Mouse (Mus musculus) adrenal gland, postnatal 0 days (tissue): Measurements from ENCODE around the gene Pde4a. TPM values are rescaled to one million over a fixed set of nuclear protein-coding genes. Genes with fewer than 3 reads are reported as not detected.

Source experiments
- polyA plus RNA-seq: library from polyadenylated mRNA; unstranded; fragments of >200 nt; fragmentation: Nextera tagmentation; extraction: Ambion mirVana; gene quantifications from 2 replicates; pipeline ENCODE4 v1.2.1, GENCODE M21; 2015

Gene Pde4a
- polyA plus RNA-seq = 3.1 and 5.1 TPM in 2 replicates

DNA sequence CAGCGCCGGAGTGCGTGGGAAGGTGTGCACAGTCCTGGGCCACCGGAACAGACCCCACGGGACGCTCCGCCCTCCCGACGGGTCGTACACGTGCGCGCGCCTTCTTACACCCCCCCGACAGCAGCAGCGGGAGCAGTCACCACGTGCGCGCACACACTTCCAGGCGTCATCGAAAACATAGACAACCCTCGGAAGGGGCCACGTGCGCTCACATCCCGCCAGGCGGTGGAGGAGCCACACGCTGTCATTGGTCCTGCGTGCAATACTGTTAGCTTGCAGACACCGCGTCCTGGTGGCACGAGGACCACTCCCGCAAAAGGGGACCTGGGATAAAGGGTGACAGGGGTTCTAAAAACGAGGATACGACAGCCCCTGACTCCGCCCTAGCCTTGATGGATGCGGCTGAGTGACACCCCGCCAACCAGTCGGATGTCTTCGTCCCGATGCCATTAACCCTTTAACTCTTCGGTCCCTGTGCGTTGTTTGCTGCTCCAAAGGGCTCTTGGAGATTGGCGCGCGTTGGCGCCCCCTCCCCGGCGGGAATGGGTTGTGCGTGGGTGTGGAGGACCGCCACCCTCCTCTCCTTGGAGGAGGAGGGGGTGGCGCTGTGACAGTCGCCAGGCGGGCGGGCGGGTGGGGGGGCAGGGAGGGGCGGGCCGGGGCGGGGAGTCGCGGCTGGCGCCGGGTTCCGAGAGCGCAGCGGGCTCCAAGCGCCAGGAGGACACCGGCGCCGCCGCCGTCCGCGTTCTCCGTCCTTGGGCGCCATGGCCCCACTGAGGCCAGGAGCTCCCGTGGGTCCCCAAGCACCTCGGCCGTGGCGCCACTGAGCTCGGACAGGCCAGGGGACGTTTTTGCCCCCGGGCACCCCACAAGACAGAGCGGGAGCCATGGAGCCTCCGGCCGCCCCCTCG is at the start of gene Pde4a:
Gene Pde4a (plus strand): TSS at position 674 of the 911 bp plus-strand sequence.

DNA sequence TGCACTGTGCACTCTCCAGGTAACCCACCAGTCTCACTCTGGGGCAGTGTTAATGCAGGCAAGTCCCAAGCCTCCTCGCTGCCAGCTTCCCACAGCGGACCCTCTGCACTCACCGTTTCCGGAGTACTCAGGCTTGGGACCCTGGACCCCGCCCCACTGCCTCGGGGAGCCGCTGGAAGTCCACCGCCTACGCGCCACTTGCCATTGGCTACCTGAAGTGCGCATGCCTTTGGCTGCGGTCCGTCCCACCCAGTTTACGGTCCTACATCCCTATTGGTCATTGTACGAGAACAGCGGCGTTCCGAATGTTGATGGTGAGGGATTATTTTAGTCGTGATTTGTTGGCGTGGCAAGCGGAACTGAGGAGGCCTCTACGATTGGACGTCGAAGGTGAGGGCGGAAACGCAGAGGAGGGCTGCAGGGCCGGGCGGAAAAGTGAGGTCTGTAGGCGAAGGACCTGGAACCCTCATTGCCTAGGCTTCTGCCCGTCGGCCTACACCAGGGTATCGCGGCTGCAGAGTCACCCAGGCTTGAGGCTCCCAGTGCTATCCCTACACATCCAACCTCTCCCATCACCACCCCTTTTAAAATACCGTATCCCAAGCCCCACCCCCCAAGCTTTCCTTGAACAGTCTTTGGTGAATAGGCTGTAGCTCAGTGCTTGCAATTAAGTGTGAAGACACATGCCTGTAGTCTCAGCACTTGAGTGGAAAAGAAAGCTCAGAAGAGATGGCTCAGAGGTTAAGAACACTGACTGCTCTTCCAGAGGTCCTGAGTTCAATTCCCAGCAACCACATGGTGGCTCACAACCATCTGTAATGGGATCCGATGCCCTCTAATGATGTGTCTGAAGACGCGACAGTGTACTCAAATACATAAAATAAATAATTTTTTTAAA is 34.2 kb upstream of the Pde4a start, which contains the start of gene Tyk2:
Gene Tyk2 (minus strand): TSS at position 185 of the 898 bp plus-strand sequence.

DNA sequence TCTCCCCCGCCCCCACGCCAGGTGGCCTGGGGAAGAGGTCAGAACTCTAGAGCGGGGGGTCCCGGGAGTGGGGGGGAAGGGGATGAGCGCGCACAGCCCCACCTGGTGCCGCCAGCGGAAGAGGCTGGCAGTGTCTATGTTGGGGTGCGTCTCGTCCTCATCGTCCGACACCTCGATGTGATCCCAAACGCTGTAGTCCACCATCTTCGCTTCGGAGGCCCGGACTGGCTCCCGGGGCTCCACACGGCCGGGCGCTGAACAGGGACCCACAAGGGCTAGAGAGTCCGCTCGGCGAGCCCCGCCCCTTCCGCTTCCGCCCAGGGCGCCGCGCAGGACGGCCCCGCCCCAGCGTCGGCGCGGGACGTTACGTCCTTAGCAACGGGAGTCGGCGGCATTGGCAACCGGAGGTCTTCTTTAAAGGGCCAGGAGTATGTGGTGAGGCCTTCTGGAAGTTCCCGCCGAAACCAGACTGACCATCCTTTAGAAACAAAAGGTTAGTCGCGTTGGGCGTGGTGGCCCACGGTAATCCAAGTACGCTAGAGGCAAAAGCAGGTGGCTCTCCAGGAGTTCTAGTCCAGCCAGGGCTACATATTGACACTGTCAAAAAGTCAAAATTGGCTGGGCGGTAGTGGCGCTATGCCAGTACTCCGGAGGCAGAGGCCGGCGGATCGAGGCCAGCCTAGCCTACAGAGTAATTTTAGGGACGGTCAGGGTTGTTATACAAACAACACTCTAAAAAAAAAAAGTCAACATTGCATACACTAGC is 15.7 kb upstream of the Pde4a start, which contains the start of gene Cdc37:
Gene Cdc37 (minus strand): TSS at position 329 of the 766 bp plus-strand sequence.

DNA sequence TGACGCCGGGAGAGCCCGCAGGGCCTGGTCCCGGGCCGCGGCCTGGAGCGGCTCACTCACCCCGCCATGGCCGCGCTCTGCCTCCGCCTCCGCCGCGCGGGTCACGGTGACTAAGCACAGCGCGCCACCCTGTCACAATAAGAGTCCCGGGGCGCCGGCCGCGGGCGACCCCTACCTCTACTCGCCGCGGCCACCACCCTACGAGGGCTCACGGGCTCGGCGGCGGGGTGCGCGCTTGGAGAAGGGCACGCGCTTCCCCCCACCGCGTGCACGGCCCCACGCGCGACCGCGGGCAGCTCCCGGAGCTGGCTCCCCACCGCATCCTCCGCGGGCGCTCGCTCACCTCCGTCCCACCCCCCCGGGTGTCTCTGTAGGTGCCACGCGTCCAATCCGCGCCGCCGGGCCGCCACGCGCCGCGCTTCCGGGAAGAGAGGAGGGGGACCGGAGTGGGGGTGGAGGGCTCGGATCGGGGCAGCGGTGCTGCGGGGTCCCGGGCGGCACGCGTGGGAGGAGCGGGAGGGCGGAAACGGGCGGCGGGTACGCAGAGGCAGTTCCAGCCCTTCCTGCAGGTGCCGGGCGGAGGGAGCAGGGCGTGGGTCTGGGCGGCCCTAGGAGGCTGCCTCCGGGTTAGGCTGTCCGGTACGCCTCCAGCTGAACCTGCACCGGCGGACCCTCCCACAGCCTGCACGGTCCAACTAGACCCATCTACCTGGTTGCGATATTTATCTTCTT is 73.4 kb downstream of the Pde4a start, which contains the start of gene Keap1:
Gene Keap1 (minus strand): TSS at position 629 of the 732 bp plus-strand sequence.

DNA sequence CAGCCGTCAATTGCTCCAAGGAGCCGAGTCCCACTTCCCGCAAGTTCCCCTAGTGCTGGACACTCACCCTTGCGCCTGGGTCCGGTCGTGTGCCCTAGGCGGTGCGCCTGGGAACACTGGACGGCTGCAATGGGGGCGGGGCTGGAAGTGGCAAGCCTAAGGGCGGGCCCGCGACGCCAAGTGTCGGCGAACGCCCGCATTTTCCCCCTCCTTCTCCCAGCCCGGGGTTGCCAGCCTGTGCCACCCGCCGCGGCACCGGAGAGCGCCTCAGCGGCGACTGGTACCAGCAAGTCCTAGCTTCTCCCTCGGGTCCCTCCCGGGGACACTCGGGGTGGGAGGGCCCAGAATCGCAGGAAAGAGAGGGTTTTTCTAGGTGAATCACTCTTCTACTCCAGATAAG is 82.8 kb downstream of the Pde4a start, which contains the start of gene S1pr5:
Gene S1pr5 (minus strand): TSS at position 118 of the 400 bp plus-strand sequence.

Other genes with a start within 250 kb of the Pde4a start
- 20.2 and 26.5 TPM in 2 replicates for gene Dnmt1, start 205.8 kb upstream of the Pde4a start, polyA plus RNA-seq
- gene S1pr2, start 188.9 kb upstream of the Pde4a start, polyA plus RNA-seq = 25.8 and 29.4 TPM in 2 replicates
- 98.2 and 154 TPM in 2 replicates for gene Mrpl4, start 163.0 kb upstream of the Pde4a start, polyA plus RNA-seq
- 10.3 TPM in 2 replicates for gene Icam1, start 149.7 kb upstream of the Pde4a start, polyA plus RNA-seq
- gene Icam4, start 136.3 kb upstream of the Pde4a start, polyA plus RNA-seq = 4.3 and 5.4 TPM in 2 replicates
- gene Icam5, start 133.6 kb upstream of the Pde4a start, polyA plus RNA-seq = 0.15 and 0.16 TPM in 2 replicates
- 0.48 TPM in 1 of 2 replicates, not detected in the other for gene Zglp1, start 98.6 kb upstream of the Pde4a start, polyA plus RNA-seq
- gene Gm49373, start 92.6 kb upstream of the Pde4a start, polyA plus RNA-seq = 0.19 and 0.25 TPM in 2 replicates
- 60.5 and 68.4 TPM in 2 replicates for gene Fdx1l, start 92.1 kb upstream of the Pde4a start, polyA plus RNA-seq
- gene Gm38431, start 73.7 kb upstream of the Pde4a start, polyA plus RNA-seq = 0.91 and 1.2 TPM in 2 replicates
- gene Raver1, start 73.7 kb upstream of the Pde4a start, polyA plus RNA-seq = 25.9 and 31.4 TPM in 2 replicates
- 5.3 and 10.8 TPM in 2 replicates for gene Tyk2, start 34.5 kb upstream of the Pde4a start, polyA plus RNA-seq
- 163 and 197 TPM in 2 replicates for gene Cdc37, start 15.7 kb upstream of the Pde4a start, polyA plus RNA-seq
- gene Keap1, start 73.6 kb downstream of the Pde4a start, polyA plus RNA-seq = 42.4 and 49.5 TPM in 2 replicates
- 0.08 TPM in 2 replicates for gene S1pr5, start 82.7 kb downstream of the Pde4a start, polyA plus RNA-seq
- gene Atg4d, start 99.6 kb downstream of the Pde4a start, polyA plus RNA-seq = 20.2 and 26.7 TPM in 2 replicates
- 7.6 and 10.7 TPM in 2 replicates for gene Kri1, start 122.3 kb downstream of the Pde4a start, polyA plus RNA-seq
- 43.7 and 55.9 TPM in 2 replicates for gene Cdkn2d, start 125.7 kb downstream of the Pde4a start, polyA plus RNA-seq
- gene Ap1m2, start 146.6 kb downstream of the Pde4a start, polyA plus RNA-seq = 0.55 and 0.95 TPM in 2 replicates
- gene Slc44a2, start 155.0 kb downstream of the Pde4a start, polyA plus RNA-seq = 51.3 and 55.7 TPM in 2 replicates
- gene Ilf3, start 202.2 kb downstream of the Pde4a start, polyA plus RNA-seq = 60.5 and 74.0 TPM in 2 replicates
- gene Qtrt1, start 246.1 kb downstream of the Pde4a start, polyA plus RNA-seq = 33.4 and 34.4 TPM in 2 replicates